Mouse (Mus musculus): Measurements from ENCODE around the gene Ahcyl2.
A peak's percentile ranks its signal among the peaks of the same experiment; 100 is the strongest.

The Ahcyl2 gene

DNA sequence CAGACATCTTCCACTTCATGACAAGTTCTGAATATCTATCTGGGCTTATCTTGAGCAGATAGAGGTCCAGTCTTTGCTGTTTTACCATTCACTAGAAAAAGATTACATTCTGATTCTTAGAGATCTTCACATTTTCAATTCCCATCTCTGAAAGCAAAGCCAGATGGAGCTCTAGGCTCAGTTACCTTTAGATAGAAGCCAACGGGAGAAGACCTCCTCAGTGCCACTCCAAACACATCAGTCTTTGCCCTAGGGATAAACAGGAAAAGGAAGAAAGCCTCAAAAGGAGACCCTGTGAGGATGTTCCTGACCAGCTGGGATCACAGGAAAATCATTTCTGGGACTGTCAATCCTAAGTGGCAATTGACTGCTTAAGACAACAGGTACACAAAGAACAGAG, 145.9 kb downstream of the Ahcyl2 start:
- DNase-seq (ENCODE audit: low spot score in 2 of 2) = no peak

DNA sequence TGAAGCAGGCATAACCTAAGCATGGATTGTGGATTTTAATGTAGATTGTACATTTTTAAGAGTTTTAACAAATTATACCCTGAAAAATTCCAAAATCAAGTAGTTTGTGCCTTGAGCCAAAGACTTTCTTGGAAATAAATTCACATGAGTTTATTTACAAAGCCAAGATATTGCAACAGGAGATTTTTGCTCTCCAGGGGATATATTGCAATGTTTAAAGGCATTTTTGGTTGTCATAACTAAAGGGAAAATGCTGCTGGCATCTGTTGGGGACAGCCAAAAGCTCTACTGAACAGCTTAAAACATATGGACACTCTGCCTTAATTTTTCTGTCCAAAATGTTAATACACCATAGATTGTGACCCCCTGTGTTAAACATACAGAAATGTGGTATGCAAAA, 146.3 kb downstream of the Ahcyl2 start:
- no peak for DNase-seq (ENCODE audit: low spot score in 2 of 2)

DNA sequence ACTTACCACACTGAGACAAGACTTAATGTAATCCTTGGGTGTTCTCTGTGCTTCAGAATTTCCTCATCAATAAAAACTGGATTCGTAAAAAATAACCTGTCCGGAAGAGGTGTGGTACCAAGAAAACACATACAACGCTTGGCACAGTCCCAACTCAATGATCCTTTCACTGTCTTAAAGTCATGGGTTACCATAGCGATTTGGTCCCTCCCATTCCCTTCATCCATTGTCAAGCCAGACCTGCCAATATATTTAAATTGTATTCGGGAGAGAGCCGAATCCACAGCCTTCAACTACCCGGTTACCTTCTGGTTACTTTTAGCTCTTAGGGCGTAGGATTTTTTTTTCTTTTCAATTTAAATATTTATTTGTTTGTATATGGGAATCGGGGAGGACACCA, 148.0 kb downstream of the Ahcyl2 start:
- no peak for DNase-seq (ENCODE audit: low spot score in 2 of 2)

DNA sequence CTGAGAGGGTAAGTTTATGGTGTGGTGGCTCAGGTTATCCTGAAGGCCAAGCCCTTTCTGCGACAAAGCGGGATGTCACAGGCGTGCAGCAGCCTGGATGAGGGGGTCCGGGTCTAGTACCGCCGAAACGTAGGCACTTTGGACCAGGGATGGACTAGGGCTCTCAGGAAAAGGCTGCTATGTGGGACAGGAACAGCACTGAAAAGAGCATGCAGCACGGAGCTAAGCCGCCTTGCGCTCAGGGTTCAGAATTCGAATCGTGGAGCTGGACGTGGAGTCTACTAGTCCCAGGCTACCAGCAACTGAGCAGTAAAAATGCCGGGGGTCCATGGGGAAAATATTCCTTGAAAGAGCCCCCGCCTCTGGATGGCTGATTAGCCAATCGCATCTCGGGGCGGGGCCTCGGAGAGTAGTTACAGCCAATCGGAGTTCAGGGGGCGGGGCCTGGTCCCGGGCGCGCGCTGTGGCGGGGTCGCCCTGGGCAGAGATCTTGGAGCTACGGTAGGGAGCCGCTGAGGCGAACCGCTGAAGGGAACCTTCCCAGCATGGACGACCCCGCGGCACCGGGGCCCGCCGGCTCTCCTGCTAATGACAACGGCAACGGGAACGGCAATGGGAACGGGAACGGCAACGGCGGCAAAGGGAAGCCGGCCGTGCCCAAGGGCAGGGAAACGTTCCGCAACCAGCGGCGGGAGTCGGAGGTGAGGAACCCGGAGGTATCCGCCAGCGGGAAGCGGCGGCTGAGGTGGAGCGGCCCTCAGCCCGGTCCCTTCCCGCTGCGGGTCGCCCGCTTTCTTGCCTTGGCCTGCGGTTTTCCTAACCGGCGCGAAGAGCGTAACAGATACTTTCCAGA, 148.9 kb downstream of the Ahcyl2 start, which contains the start of gene Strip2:
Strip2 (plus strand) TSS at position 483 of the 853 bp plus-strand sequence.
- peak; percentile 84 to 95 for DNase-seq (ENCODE audit: low spot score in 2 of 2)

DNA sequence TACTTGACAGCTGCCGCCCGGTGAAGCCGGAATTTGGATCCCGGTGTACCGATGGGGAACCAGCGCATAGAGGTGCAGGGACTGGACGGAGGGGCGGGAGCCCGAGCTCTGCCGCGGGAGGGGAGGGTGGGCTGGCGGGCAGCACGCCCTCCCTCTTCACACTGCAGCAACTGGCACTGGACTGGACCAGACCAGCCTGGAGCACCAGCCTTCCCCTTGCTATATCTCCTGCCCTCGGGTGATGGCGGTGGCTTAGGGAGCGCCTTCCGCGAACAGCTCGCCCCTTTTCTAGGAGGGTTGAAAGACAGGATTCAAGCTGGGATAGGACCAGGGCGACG, 149.5 kb downstream of the Ahcyl2 start:
- DNase-seq (ENCODE audit: low spot score in 2 of 2) = peak in 1 of 2 experiments; percentile 13

DNA sequence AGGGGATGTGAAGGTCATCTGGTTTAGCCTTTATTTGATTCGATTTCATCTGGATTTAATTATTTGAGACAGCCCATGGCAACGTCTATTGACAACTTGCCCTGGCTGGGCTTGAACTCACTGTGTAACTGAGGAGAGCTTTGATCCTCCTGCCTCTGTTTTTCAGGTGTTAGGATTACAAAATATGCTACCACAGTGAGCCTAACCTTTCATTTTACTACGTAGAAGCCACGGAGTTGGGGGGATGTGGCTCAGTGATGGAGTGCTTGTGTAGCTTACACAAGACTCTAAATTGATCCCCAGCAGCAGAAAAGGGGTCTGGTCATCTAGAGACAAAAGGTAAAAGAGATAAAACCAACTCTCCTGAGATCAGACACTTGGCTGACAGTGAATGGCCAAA, 150.1 kb downstream of the Ahcyl2 start:
- no peak for DNase-seq (ENCODE audit: low spot score in 2 of 2)

DNA sequence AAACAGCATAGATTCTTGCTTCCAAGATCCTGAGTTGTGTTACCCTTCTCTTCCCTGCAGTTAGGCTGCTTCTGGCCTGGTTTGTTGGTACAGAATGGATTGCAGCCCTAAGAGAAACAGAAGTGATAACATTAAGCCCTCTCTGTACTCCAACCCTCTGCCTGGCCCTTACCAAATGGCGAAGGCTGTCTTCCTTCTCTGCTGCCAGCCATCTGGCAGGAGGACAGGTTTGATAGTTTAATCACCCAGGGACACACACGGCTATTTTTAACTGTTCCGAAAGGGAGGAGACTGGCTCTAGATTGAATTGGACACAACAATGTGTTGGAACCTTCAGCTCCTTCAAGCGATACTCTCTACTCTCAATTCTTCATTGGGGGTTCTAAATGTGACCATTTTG, 155.7 kb downstream of the Ahcyl2 start:
- DNase-seq (ENCODE audit: low spot score in 2 of 2) = no peak

DNA sequence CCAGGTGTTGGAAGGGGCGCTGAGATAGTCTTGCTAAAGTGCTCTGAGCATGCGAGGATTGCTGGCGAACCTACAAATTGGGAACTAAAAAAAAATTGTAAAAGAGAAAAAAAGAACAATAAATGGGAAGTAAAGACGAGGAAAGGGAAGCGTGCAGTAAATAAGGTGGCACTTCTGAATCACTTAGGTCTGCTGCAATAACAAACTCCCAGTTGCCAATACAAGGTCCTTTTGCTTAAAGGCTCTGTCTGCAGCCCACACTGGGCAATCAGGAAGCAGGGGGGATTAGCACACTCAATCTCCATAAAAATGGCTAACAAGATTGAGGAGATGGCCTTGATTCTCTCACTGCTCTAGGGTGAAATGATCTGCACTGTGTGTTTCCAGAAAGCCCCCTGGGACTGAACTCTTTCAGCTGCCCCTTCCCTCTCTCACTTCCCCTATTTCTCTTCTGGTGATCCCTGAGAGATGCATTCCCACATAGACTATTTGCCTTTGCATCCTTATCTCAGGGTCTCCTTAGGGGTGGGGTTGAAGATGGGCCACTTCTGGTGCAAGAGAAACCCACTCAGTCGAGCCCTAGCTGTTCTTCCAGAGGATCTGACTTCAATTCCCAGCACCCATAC, 157.9 kb downstream of the Ahcyl2 start:
- no peak for DNase-seq (ENCODE audit: low spot score in 2 of 2)

DNA sequence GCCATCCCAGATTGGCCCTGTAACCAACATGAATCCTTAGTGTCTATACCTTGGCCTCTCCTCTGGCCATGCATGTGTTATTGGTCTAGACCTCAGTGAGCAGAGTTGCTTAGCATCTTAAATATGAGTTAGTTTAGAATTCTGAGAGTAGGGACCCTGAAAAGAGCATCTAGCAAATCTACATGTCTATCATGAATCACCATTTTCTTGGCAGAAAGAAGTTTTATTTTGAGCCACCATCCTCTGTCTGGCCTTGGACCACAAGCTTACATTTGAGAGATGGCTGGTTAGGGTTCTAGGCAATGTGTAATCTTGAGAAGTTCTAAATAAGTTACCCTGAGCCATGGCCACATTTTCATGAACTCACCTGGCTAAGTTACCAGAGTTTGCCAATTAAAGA, 162.3 kb downstream of the Ahcyl2 start:
- no peak for DNase-seq (ENCODE audit: low spot score in 2 of 2)

DNA sequence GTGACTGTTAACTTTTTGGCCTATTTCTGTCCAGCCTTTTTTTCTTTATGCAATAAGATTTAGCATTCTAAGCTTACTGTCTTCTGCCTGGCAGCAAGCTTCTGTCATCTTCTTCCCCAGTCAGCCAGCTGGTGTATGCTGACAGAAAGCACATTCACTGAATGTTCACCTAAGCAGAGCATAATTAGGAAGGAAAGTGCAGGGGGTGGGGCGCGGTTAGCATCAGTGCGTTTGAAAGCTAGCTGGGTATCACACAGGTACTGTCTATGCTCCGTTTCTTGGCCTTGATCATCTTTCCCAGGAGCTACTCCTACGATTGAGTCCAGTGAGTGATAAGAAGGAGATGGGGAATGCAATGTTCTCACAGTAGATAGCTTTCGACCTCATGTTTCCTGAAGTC, 162.9 kb downstream of the Ahcyl2 start:
- peak in 1 of 2 experiments; percentile 16 for DNase-seq (ENCODE audit: low spot score in 2 of 2)

DNA sequence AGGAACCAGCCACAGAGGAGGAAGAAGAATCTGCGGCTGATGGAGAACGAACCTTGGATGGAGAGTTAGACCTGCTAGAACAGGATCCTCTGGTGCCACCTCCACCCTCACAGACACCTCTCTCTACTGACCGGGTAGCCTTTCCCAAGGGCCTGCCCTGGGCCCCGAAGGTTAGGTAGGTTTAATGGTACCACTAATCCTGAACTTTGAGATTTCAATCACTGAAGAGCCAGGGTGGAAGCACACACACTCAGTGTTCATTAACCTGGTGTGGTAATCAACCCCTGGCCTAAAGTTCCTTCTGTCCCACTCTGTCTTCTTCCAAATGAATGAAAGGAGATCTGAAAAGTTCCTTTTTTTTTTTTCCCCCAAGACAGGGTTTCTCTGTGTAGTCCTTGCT, 163.4 kb downstream of the Ahcyl2 start:
- no peak for DNase-seq (ENCODE audit: low spot score in 2 of 2)

DNA sequence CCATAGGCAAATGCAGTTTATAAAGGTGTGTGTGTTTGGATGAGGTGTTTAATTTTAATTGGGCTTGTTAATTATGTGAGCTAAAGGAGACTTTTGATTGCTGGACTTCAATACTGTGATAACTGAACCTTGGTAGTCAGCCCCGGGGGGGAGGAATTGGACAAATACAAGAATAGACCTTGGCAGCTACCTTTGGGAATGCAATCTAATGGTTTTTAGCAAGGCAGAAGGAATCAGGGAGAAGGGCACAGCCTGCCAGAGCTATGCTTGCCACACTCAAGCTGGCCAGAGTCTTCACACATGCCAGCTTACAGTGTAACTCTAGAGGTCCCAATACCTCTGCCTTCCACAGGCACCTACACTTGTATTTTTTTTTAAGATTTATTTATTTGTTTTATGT, 167.9 kb downstream of the Ahcyl2 start:
- DNase-seq (ENCODE audit: low spot score in 2 of 2) = no peak

DNA sequence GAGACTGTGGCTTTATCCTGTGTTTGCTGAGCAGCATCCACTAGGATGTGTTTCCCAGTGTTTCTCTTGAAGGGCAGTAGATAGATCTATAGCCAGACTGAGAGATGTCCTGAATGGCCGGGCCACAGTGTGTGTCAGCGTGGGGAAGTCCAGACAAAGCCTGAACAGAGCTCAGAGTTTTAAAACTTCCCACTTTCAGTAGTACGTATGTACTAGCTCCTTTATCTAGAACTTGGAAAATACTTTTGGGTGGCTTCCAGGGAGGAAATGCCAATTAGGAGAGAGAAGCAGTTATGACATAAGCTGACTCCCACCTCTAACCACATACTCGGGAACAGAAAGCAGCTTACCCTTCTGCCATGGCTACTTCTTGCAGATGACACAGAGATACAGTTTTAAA, 172.6 kb downstream of the Ahcyl2 start:
- DNase-seq (ENCODE audit: low spot score in 2 of 2) = no peak

DNA sequence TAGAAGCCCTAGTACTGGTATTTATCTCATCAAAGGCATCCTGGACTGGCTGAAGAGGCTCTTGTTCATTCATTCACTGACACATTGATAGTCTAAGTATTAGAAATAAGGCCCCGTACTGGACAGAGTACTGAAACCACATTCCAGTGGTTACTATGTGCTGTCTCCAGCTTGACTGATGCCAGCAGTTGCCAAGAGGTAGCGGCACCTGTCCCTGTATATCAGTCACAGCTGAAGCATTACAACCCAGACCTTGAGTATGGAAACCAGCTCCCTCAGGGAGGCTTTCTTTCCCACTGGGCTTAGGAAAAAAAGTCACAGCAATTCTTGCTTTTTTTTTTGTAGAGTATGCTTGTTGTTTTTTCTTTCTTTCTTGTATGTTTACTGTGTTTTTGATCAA, 173.2 kb downstream of the Ahcyl2 start:
- no peak for DNase-seq (ENCODE audit: low spot score in 2 of 2)

DNA sequence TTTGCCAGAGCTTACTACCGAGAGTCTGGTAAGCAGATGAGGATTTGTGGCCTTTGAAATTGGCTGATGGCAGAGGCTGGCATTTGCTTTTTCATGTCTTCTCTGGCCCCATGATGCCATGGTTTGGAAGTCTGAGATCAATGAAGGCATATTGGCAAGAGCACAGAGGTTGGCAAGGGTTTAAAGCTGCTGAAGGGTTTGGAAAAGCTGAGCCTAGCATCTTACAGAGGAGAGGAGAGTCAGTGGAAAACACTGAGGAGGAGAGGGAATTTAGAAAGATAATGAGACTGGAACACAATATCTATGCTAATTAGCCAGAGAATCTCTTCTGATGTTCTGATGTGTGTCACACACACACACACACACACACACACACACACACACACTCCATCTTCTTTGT, 176.7 kb downstream of the Ahcyl2 start:
- DNase-seq (ENCODE audit: low spot score in 2 of 2) = no peak

DNA sequence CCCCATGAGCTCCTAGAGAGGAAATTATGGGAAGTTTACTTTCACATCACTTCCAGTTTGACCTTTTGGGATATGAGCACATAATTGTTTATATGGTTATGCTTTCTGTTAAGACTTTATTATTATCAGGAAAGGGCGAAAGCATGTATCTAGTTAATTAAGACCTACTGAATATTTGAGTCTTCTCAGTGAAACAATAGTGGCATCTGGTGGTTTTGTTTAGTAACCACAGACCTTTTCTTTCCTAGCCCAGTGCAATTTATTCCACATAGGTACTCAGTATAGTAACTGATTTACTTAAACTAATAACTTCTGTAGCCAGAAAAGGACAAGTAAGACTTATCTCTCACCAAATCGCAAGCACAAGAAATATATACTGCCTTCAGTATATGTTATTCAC, 178.8 kb downstream of the Ahcyl2 start:
- DNase-seq (ENCODE audit: low spot score in 2 of 2) = no peak

DNA sequence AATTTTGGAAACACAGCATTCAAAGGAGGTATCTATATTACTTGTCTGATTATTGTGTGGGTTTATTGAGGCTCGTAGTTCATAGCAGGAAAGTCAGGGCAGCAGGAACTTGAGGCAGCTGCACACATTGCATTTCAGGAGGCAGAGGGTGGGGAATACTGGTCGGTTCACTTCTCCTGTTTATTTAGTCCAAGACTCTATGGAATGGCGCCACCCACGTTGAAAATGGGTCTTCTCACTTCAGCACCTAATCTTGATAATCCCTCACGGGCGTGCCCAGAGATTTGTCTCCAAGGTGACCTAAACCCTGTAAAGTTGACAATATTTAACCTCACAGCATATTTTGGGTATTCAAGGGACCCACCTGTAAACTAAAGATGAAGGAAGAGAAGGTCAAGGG, 180.0 kb downstream of the Ahcyl2 start:
- DNase-seq (ENCODE audit: low spot score in 2 of 2) = no peak

DNA sequence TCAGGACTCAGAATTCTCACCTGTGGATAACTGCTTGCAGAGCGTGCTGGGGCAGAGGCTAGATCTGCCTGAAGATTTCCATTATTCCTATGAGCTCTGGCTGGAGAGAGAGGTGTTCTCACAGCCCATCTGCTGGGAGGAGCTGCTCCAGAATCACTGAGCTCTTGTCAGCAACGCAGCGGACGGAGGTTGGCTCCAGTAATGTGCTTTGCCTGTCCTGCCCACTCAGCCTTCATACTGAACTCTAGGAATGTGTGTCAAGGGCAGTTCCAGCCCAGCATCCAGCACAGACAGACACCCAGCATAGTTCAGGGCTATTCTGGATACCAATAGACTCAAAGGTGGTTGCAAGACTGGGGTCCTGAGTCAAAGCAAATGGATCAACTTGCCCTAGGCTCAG, 188.9 kb downstream of the Ahcyl2 start:
- DNase-seq (ENCODE audit: low spot score in 2 of 2) = no peak

DNA sequence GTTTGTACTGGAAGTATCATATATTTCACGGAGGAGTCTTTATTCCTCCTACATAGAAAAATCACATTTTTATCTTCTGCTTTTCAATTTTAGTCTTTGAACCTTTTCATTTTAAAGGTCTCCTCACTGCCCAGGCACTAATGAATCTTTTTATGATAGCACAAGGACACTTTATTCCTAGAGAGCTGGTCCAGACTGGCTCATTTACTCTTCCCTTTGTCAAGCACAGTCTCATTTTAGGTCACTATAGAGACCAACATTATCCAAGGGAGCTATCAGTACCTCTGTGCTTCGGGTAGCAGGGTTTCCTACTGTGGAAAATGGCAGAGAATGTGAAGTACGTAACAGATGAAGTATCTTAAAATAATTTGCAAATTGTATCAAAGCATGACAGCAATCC, 190.9 kb downstream of the Ahcyl2 start:
- DNase-seq (ENCODE audit: low spot score in 2 of 2) = no peak

DNA sequence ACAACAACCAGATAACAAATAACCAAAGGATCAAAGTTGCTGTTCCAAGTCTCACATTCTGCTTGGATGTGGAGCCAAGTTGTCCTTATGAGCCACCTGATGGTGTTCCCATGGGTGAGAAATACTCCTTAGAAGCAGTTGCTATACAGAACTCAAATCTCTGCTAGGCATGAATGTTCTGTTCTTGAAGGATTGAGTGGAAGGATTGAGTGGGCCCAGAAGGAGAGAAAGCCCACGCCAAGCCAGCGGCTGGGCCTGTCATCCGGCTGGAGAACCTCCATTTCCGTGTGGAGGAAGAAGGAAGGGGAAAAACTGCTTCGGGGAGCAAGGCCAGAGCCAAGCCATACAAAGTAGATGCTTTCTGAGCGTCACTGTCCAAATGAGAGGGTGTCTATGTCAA, 193.3 kb downstream of the Ahcyl2 start:
- peak; percentile 12 to 16 for DNase-seq (ENCODE audit: low spot score in 2 of 2)
